Mouse (Mus musculus) CH12.LX (cell line): ENCODE results near the gene Ifitm1. TPM values are rescaled to one million over a fixed set of nuclear protein-coding genes. Genes with fewer than 3 reads are reported as not detected.

ENCODE experiments used
- DNase-seq: peaks from one replicate; pipeline ENCODE4 v3.0.0-alpha.2; 2013; ENCODE audit errors: extremely low read depth
- H3K27ac ChIP-seq: 2 replicates; pipeline ENCODE4 v1.5.1; 2012; ENCODE audit warnings: low read depth, mild to moderate bottlenecking, control low read depth, moderate library complexity; ENCODE audit not compliant: insufficient read depth
- H3K27me3 ChIP-seq: replicated peaks from 2 replicates; pipeline ENCODE3; 2012; ENCODE audit warnings: inconsistent platforms
- H3K36me3 ChIP-seq, 2 experiments: replicated peaks in 1 of 2; 2 replicates each; pipeline versions ENCODE3 to v1.6.1; 2012; ENCODE audit warnings: inconsistent platforms in 1 of 2, low read length in 1 of 2, mild to moderate bottlenecking in 1 of 2, mixed read lengths in 1 of 2, moderate library complexity in 1 of 2; ENCODE audit not compliant: control insufficient read depth in 1 of 2, insufficient read depth in 1 of 2
- H3K4me1 ChIP-seq, 2 experiments: 2 replicates each; pipeline ENCODE4 v1.6.1; 2012; ENCODE audit warnings: inconsistent platforms in 1 of 2, moderate library complexity in 1 of 2; ENCODE audit not compliant: insufficient read depth in 2 of 2, control insufficient read depth in 1 of 2
- H3K4me2 ChIP-seq: 2 replicates; pipeline ENCODE4 v1.6.1; 2012; ENCODE audit warnings: low read depth, mild to moderate bottlenecking, control low read depth; ENCODE audit not compliant: poor library complexity, insufficient read depth, severe bottlenecking
- H3K4me3 ChIP-seq, 3 experiments: fragments of 150-350 bp in 1 of 3; sonication (generic) in 1 of 3; replicated peaks in 1 of 3; 2 replicates each; pipeline versions ENCODE3 to v1.5.1; 2011 to 2012; ENCODE audit warnings: low read depth in 2 of 3, low read length in 2 of 3, mild to moderate bottlenecking in 2 of 3, moderate library complexity in 2 of 3, control low read depth in 1 of 3, improper control_type of control experiment in 1 of 3, inconsistent platforms in 1 of 3, mixed read lengths in 1 of 3; ENCODE audit not compliant: poor library complexity in 1 of 3
- H3K79me2 ChIP-seq: replicated peaks from 2 replicates; pipeline ENCODE4 v1.6.1; 2012; ENCODE audit warnings: mild to moderate bottlenecking, moderate library complexity; ENCODE audit not compliant: control insufficient read depth, poor library complexity, insufficient read depth, severe bottlenecking; ENCODE audit errors: extremely low read depth
- H3K9ac ChIP-seq: 2 replicates; pipeline ENCODE4 v1.6.1; 2012; ENCODE audit warnings: low read depth, mild to moderate bottlenecking, control low read depth, moderate library complexity; ENCODE audit not compliant: insufficient read depth
- H3K9me3 ChIP-seq: replicated peaks from 2 replicates; pipeline ENCODE3; 2012; ENCODE audit warnings: low read length, inconsistent platforms, mixed read lengths
- BHLHE40 ChIP-seq: IDR thresholded peaks from 2 replicates; pipeline ENCODE4 v1.6.1; 2011; ENCODE audit warnings: mild to moderate bottlenecking, low read depth, low read length, improper control_type of control experiment
- CHD1 ChIP-seq: IDR thresholded peaks from 2 replicates; pipeline ENCODE4 v1.6.1; 2012; ENCODE audit warnings: low read depth, low read length, improper control_type of control experiment, inconsistent platforms
- CHD2 ChIP-seq: IDR thresholded peaks from 2 replicates; pipeline ENCODE4 v1.6.1; 2011; ENCODE audit warnings: low read length, improper control_type of control experiment
- EP300 ChIP-seq: IDR thresholded peaks from 2 replicates; pipeline ENCODE4 v1.6.1; 2011; ENCODE audit warnings: low read length, improper control_type of control experiment
- ETS1 ChIP-seq: conservative IDR thresholded peaks from 2 replicates; pipeline ENCODE4 v1.6.1; 2012; ENCODE audit warnings: low read depth, mild to moderate bottlenecking, inconsistent platforms, low read length, improper control_type of control experiment, moderate library complexity
- KAT2A ChIP-seq: IDR thresholded peaks from 2 replicates; pipeline ENCODE4 v1.6.1; 2012; ENCODE audit warnings: low read length, improper control_type of control experiment, inconsistent platforms; ENCODE audit not compliant: insufficient replicate concordance
- MAFK ChIP-seq: IDR thresholded peaks from 2 replicates; pipeline ENCODE4 v1.6.1; 2011; ENCODE audit warnings: low read length, improper control_type of control experiment; ENCODE audit not compliant: insufficient replicate concordance
- MAX ChIP-seq: IDR thresholded peaks from 2 replicates; pipeline ENCODE4 v1.6.1; 2011; ENCODE audit warnings: low read length, improper control_type of control experiment
- NELFE ChIP-seq: IDR thresholded peaks from 2 replicates; pipeline ENCODE4 v1.6.1; 2011; ENCODE audit warnings: low read depth, low read length, improper control_type of control experiment
- NRF1 ChIP-seq: IDR thresholded peaks from 2 replicates; pipeline ENCODE4 v1.6.1; 2014; ENCODE audit warnings: low read depth, mild to moderate bottlenecking, inconsistent platforms, low read length, improper control_type of control experiment, moderate library complexity
- PAX5 ChIP-seq: IDR thresholded peaks from 2 replicates; pipeline ENCODE4 v1.6.1; 2012; ENCODE audit warnings: low read length, inconsistent platforms, mixed read lengths
- POLR2AphosphoS2 ChIP-seq: IDR thresholded peaks from 2 replicates; pipeline ENCODE4 v1.6.1; 2011; ENCODE audit warnings: low read depth, low read length, improper control_type of control experiment
- SIN3A ChIP-seq: IDR thresholded peaks from 2 replicates; pipeline ENCODE4 v1.6.1; 2012; ENCODE audit warnings: low read length, improper control_type of control experiment, inconsistent platforms
- SMC3 ChIP-seq: IDR thresholded peaks from 2 replicates; pipeline ENCODE4 v1.6.1; 2011; ENCODE audit warnings: low read depth, low read length, improper control_type of control experiment
- TCF12 ChIP-seq: IDR thresholded peaks from 2 replicates; pipeline ENCODE4 v1.6.1; 2014; ENCODE audit warnings: low read depth, mild to moderate bottlenecking, inconsistent platforms, low read length, improper control_type of control experiment
- UBTF ChIP-seq: IDR thresholded peaks from 2 replicates; pipeline ENCODE4 v1.6.1; 2012; ENCODE audit warnings: low read depth, mild to moderate bottlenecking, inconsistent platforms, low read length, improper control_type of control experiment, moderate library complexity
- USF2 ChIP-seq: conservative IDR thresholded peaks from 2 replicates; pipeline ENCODE4 v1.6.1; 2011; ENCODE audit warnings: low read depth, low read length, improper control_type of control experiment
- ZC3H11A ChIP-seq: IDR thresholded peaks from 2 replicates; pipeline ENCODE4 v1.6.1; 2012; ENCODE audit warnings: low read depth, mild to moderate bottlenecking, inconsistent platforms, low read length, improper control_type of control experiment
- ZKSCAN1 ChIP-seq: IDR thresholded peaks from 2 replicates; pipeline ENCODE4 v1.6.1; 2012; ENCODE audit warnings: low read depth, inconsistent platforms, low read length, improper control_type of control experiment, borderline replicate concordance
- ZMIZ1 ChIP-seq: IDR thresholded peaks from 2 replicates; pipeline ENCODE4 v1.6.1; 2012; ENCODE audit warnings: low read depth, mild to moderate bottlenecking, inconsistent platforms, low read length, improper control_type of control experiment
- dilution Hi-C: fragments of 300-500 bp; cut with MboI; formaldehyde crosslinking; loops from 2 replicates; pipeline ENCODE4 v1.14.3; 2020; ENCODE audit warnings: low sequenced_read_pairs; ENCODE audit not compliant: extremely low pct_unique_long_range_greater_than_20kb, extremely low pct_ligation_motif_present
- in situ Hi-C: fragments of 300-500 bp; cut with MboI; formaldehyde crosslinking; loops from 3 replicates; pipeline ENCODE4 v1.14.3; 2019; ENCODE audit warnings: low sequenced_read_pairs, low pct_ligation_motif_present, low pct_unique_long_range_greater_than_20kb, mixed read lengths
- polyA plus RNA-seq: library from polyadenylated mRNA; unstranded; fragments of >175 nt; gene quantifications from 2 replicates; pipeline ENCODE4 v1.2.1, GENCODE M21; 2012; ENCODE audit warnings: low read depth; ENCODE audit not compliant: insufficient read length
- total RNA-seq, 2 experiments: library from RNA; depleted of rRNA; stranded (reverse); fragments of 300-350 nt in 1 of 2; fragments of >200 nt in 1 of 2; gene quantifications; 2 replicates each; pipeline ENCODE4 v1.2.3; 2012 to 2014

The Ifitm1 gene
- total and polyA plus RNA-seq, 3 experiments, result 14.8 to 55.5 (median 32.9) TPM

- TF ChIP-seq POLR2AphosphoS2 (0 out of 2 replicates have a peak, but pooled peaks have one; percentile 9), PAX5 (no peak)
- Histone ChIP-seq H3K27me3 (no peaks in the 10 kb centered on the region), H3K79me2 (peaks cover 5% of the 10 kb centered on the region; the same call in 1 of the 2 replicates), H3K36me3 (peaks cover 26 to 77% of the 10 kb centered on the region in 2 experiments), H3K9me3 (no peaks in the 10 kb centered on the region), H3K9ac (no peak overlapping the region), H3K4me2 (no peak overlapping the region), H3K4me3 (no peak overlapping the region), H3K27ac (no peak overlapping the region), H3K4me1 (peaks cover 3 to 49% of the 10 kb centered on the region in 2 experiments)
- no peak for DNase-seq
- in situ Hi-C loops, result no loop called here
- dilution Hi-C loops, result no loop called here
Observed at GRCm38 (mm10) chr7:140951051-140951450, 16.0 kb upstream of the Ifitm1 start.

GRCm38 (mm10) chr7:140951765-140952164, 15.3 kb upstream of the Ifitm1 start:
- Histone ChIP-seq H3K4me3 (no peak overlapping the region), H3K4me2 (no peak overlapping the region), H3K9ac (no peak overlapping the region), H3K4me1 (peaks cover 3 to 56% of the 10 kb centered on the region in 2 experiments)
- in situ Hi-C loops, result no loop called here
- dilution Hi-C loops, result no loop called here
- DNase-seq, result no peak
- TF ChIP-seq MAFK (no peak), CHD1 (no peak), NELFE (no peak), UBTF (no peak), ETS1 (no peak), SIN3A (no peak), USF2 (no peak), ZC3H11A (no peak)
- TF ChIP-seq, all 38 proteins: peak for 0
- H3K27ac ChIP-seq, result no peak overlapping the region
- peaks cover 5% of the 10 kb centered on the region; the same call in 1 of the 2 replicates for H3K79me2 ChIP-seq
- peaks cover 23 to 70% of the 10 kb centered on the region in 2 experiments for H3K36me3 ChIP-seq
- H3K27me3 ChIP-seq, result no peaks in the 10 kb centered on the region
- no peaks in the 10 kb centered on the region for H3K9me3 ChIP-seq

- Histone ChIP-seq H3K36me3 (peaks cover 20 to 64% of the 10 kb centered on the region in 2 experiments), H3K4me1 (peaks cover 3 to 61% of the 10 kb centered on the region in 2 experiments), H3K9me3 (no peaks in the 10 kb centered on the region), H3K27ac (no peak overlapping the region), H3K4me2 (no peak overlapping the region), H3K27me3 (no peaks in the 10 kb centered on the region), H3K4me3 (no peak overlapping the region)
- in situ Hi-C loops (no loop called here), dilution Hi-C loops (no loop called here)
- TF ChIP-seq NRF1, result no peak
- no peak for TF ChIP-seq NELFE
- no peak for TF ChIP-seq USF2
- no peak for TF ChIP-seq MAX
- no peak for TF ChIP-seq UBTF
- TF ChIP-seq ZMIZ1, result no peak
- TF ChIP-seq MAFK, result no peak
- TF ChIP-seq EP300, result no peak
- TF ChIP-seq BHLHE40, result no peak
- no peak for TF ChIP-seq CHD2
- TF ChIP-seq KAT2A, result no peak
- TF ChIP-seq SMC3, result no peak
- TF ChIP-seq SIN3A, result no peak
- no peak for TF ChIP-seq TCF12
- no peak for TF ChIP-seq CHD1
- no peak for TF ChIP-seq ZKSCAN1
- TF ChIP-seq, all 38 proteins: peak for 0
- no peak for DNase-seq
- H3K9ac ChIP-seq, result no peak overlapping the region
- H3K79me2 ChIP-seq, result peaks cover 5% of the 10 kb centered on the region; the same call in 1 of the 2 replicates
Observed at GRCm38 (mm10) chr7:140952441-140952840, 14.6 kb upstream of the Ifitm1 start.
